Mouse (Mus musculus): Measurements from ENCODE around the gene Kirrel3. TPM values are rescaled to one million over a fixed set of nuclear protein-coding genes. Genes with fewer than 3 reads are reported as not detected.

Gene Kirrel3
- polyA plus RNA-seq, 1 experiment from 2014 or later: 44.4 TPM

GRCm38 (mm10) chr9:35051666-35052065, 566.0 kb downstream of the Kirrel3 start:
- no peaks in the 10 kb centered on the region for H3K36me3 ChIP-seq (ENCODE audit: control insufficient read depth, insufficient read depth, low read length)
- ATAC-seq (ENCODE audit: low read depth): no peak
- 96% methylated on average over 4 of the region's 4 CpGs for WGBS

DNA sequence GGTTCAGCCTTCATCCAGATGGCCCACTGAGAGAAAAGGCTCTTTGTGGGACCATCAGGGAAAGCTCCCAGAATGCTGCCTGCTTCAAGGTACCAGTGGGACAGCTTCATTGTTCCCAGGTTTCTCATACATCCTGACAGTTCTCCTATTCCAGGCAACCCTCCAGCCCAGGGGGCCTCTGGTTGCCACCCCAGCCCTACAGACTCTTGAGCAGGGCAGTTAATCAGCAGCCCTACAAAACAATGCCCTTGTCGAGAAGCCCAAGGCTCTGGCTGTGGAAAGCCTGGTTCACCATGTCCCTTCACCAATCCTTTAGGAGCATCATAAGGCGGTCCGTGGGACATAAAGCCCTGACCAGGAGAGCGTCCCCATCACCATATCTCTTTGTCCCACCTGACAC, 567.0 kb downstream of the Kirrel3 start:
- Histone ChIP-seq H3K4me3 (ENCODE audit: low read depth, low read length) (no peak overlapping the region), H3K9ac (replicated peaks; ENCODE audit: low read depth, low read length) (no peak overlapping the region), H3K36me3 (ENCODE audit: control insufficient read depth, insufficient read depth, low read length) (no peaks in the 10 kb centered on the region), H3K4me2 (ENCODE audit: low read depth, low read length) (no peak overlapping the region), H3K9me3 (ENCODE audit: control insufficient read depth, low read length) (no peaks in the 10 kb centered on the region), H3K4me1 (ENCODE audit: control insufficient read depth, insufficient read depth, low read length) (no peaks in the 10 kb centered on the region), H3K27me3 (ENCODE audit: control insufficient read depth, insufficient read depth, low read length) (no peaks in the 10 kb centered on the region), H3K27ac (ENCODE audit: low read depth, low read length) (no peak overlapping the region)
- ATAC-seq (ENCODE audit: low read depth): no peak
- WGBS: 94% methylated on average over 4 of the region's 4 CpGs

More at GRCm38 (mm10) chr9:35051666-35052065, 566.0 kb downstream of the Kirrel3 start:
- Histone ChIP-seq H3K27me3 (ENCODE audit: control insufficient read depth, insufficient read depth, low read length) (no peaks in the 10 kb centered on the region), H3K4me3 (ENCODE audit: low read depth, low read length) (no peak overlapping the region), H3K27ac (ENCODE audit: low read depth, low read length) (no peak overlapping the region), H3K4me2 (ENCODE audit: low read depth, low read length) (no peak overlapping the region), H3K4me1 (ENCODE audit: control insufficient read depth, insufficient read depth, low read length) (no peaks in the 10 kb centered on the region), H3K9me3 (ENCODE audit: control insufficient read depth, low read length) (no peaks in the 10 kb centered on the region), H3K9ac (replicated peaks; ENCODE audit: low read depth, low read length) (no peak overlapping the region)

DNA sequence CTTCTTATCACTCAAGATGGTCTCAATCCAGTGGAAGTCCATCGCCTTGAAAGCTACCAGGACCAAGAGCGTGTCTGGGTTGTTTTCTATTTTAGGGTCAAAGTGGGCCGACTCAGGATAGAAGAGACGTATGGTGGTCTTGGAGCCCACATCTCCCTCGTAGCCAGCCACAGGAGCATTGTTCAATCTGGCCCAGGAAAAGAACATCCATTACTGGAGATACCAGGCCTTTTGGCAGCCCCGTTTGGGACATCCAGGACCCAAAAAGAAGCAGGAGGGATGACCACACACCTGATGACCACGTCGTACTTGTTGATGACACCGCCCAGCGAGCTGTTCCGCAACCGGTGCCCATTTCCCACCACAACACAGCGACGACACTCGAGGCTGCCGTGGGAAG, 567.4 kb downstream of the Kirrel3 start:
- 95% methylated on average over 16 of the region's 16 CpGs for WGBS
- no peaks in the 10 kb centered on the region for H3K4me1 ChIP-seq (ENCODE audit: control insufficient read depth, insufficient read depth, low read length)
- H3K27me3 ChIP-seq (ENCODE audit: control insufficient read depth, insufficient read depth, low read length): no peaks in the 10 kb centered on the region
- no peak for ATAC-seq (ENCODE audit: low read depth)
- no peak overlapping the region for H3K4me3 ChIP-seq (ENCODE audit: low read depth, low read length)
- H3K36me3 ChIP-seq (ENCODE audit: control insufficient read depth, insufficient read depth, low read length): no peaks in the 10 kb centered on the region
- no peak overlapping the region for H3K4me2 ChIP-seq (ENCODE audit: low read depth, low read length)
- H3K27ac ChIP-seq (ENCODE audit: low read depth, low read length): no peak overlapping the region
- H3K9ac ChIP-seq (replicated peaks; ENCODE audit: low read depth, low read length): no peak overlapping the region
- H3K9me3 ChIP-seq (ENCODE audit: control insufficient read depth, low read length): no peaks in the 10 kb centered on the region

DNA sequence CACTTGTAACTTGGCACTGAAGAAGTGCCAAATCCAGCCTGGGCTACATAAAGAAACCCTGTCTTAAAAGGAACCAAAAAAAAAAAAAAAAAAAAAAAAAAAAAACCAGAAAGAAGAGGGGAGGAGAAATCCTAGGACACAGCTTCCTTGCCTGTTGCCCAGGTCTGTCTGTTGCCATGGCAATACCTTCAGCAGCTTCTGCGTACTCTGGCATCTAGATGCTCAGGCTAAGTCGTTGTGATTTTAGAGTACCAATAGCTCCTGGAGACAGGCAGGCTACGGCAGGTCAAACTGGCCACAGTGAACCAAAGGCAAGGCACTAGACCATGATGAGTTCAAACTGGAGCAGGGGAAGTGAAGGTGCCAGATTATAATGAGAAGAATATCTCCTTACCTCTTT, 568.0 kb downstream of the Kirrel3 start:
- no peaks in the 10 kb centered on the region for H3K4me1 ChIP-seq (ENCODE audit: control insufficient read depth, insufficient read depth, low read length)
- ATAC-seq (ENCODE audit: low read depth): no peak
- H3K9me3 ChIP-seq (ENCODE audit: control insufficient read depth, low read length): no peaks in the 10 kb centered on the region
- H3K4me3 ChIP-seq (ENCODE audit: low read depth, low read length): no peak overlapping the region
- H3K27me3 ChIP-seq (ENCODE audit: control insufficient read depth, insufficient read depth, low read length): no peaks in the 10 kb centered on the region
- no peak overlapping the region for H3K9ac ChIP-seq (replicated peaks; ENCODE audit: low read depth, low read length)
- H3K36me3 ChIP-seq (ENCODE audit: control insufficient read depth, insufficient read depth, low read length): no peaks in the 10 kb centered on the region
- H3K4me2 ChIP-seq (ENCODE audit: low read depth, low read length): no peak overlapping the region
- no peak overlapping the region for H3K27ac ChIP-seq (ENCODE audit: low read depth, low read length)
- 84% methylated on average over 3 of the region's 3 CpGs for WGBS

GRCm38 (mm10) chr9:35055528-35056330, 570.0 kb downstream of the Kirrel3 start:
- H3K9me3 ChIP-seq (ENCODE audit: control insufficient read depth, low read length): no peaks in the 10 kb centered on the region
- no peaks in the 10 kb centered on the region for H3K36me3 ChIP-seq (ENCODE audit: control insufficient read depth, insufficient read depth, low read length)
- no peak overlapping the region for H3K27ac ChIP-seq (ENCODE audit: low read depth, low read length)
- WGBS: 89% methylated on average over 11 of the region's 11 CpGs
- no peak overlapping the region for H3K9ac ChIP-seq (replicated peaks; ENCODE audit: low read depth, low read length)
- H3K4me2 ChIP-seq (ENCODE audit: low read depth, low read length): no peak overlapping the region
- no peaks in the 10 kb centered on the region for H3K4me1 ChIP-seq (ENCODE audit: control insufficient read depth, insufficient read depth, low read length)
- H3K27me3 ChIP-seq (ENCODE audit: control insufficient read depth, insufficient read depth, low read length): no peaks in the 10 kb centered on the region
- no peak overlapping the region for H3K4me3 ChIP-seq (ENCODE audit: low read depth, low read length)
- ATAC-seq (ENCODE audit: low read depth): no peak

- Histone ChIP-seq H3K36me3 (ENCODE audit: control insufficient read depth, insufficient read depth, low read length) (no peaks in the 10 kb centered on the region), H3K4me1 (ENCODE audit: control insufficient read depth, insufficient read depth, low read length) (no peaks in the 10 kb centered on the region), H3K27ac (ENCODE audit: low read depth, low read length) (no peak overlapping the region), H3K4me2 (ENCODE audit: low read depth, low read length) (no peak overlapping the region), H3K27me3 (ENCODE audit: control insufficient read depth, insufficient read depth, low read length) (no peaks in the 10 kb centered on the region), H3K9me3 (ENCODE audit: control insufficient read depth, low read length) (no peaks in the 10 kb centered on the region), H3K9ac (replicated peaks; ENCODE audit: low read depth, low read length) (no peak overlapping the region), H3K4me3 (ENCODE audit: low read depth, low read length) (no peak overlapping the region)
- WGBS: 90% methylated on average over 3 of the region's 3 CpGs
- no peak for ATAC-seq (ENCODE audit: low read depth)
These were observed 570.9 kb downstream of the Kirrel3 start for GRCm38 (mm10) chr9:35056611-35057010.

GRCm38 (mm10) chr9:35057631-35058030, 571.9 kb downstream of the Kirrel3 start:
- no peak overlapping the region for H3K27ac ChIP-seq (ENCODE audit: low read depth, low read length)
- no peaks in the 10 kb centered on the region for H3K36me3 ChIP-seq (ENCODE audit: control insufficient read depth, insufficient read depth, low read length)
- no peak overlapping the region for H3K4me3 ChIP-seq (ENCODE audit: low read depth, low read length)
- 95% methylated on average over 6 of the region's 6 CpGs for WGBS
- H3K27me3 ChIP-seq (ENCODE audit: control insufficient read depth, insufficient read depth, low read length): no peaks in the 10 kb centered on the region
- no peak for ATAC-seq (ENCODE audit: low read depth)
- no peak overlapping the region for H3K9ac ChIP-seq (replicated peaks; ENCODE audit: low read depth, low read length)
- H3K9me3 ChIP-seq (ENCODE audit: control insufficient read depth, low read length): no peaks in the 10 kb centered on the region
- H3K4me1 ChIP-seq (ENCODE audit: control insufficient read depth, insufficient read depth, low read length): no peaks in the 10 kb centered on the region
- H3K4me2 ChIP-seq (ENCODE audit: low read depth, low read length): no peak overlapping the region

GRCm38 (mm10) chr9:35058186-35058585, 572.5 kb downstream of the Kirrel3 start:
- 84% methylated on average over 4 of the region's 4 CpGs for WGBS
- Histone ChIP-seq H3K36me3 (ENCODE audit: control insufficient read depth, insufficient read depth, low read length) (no peaks in the 10 kb centered on the region), H3K4me2 (ENCODE audit: low read depth, low read length) (no peak overlapping the region), H3K9ac (replicated peaks; ENCODE audit: low read depth, low read length) (no peak overlapping the region), H3K4me3 (ENCODE audit: low read depth, low read length) (no peak overlapping the region), H3K9me3 (ENCODE audit: control insufficient read depth, low read length) (no peaks in the 10 kb centered on the region), H3K27ac (ENCODE audit: low read depth, low read length) (no peak overlapping the region), H3K27me3 (ENCODE audit: control insufficient read depth, insufficient read depth, low read length) (no peaks in the 10 kb centered on the region), H3K4me1 (ENCODE audit: control insufficient read depth, insufficient read depth, low read length) (no peaks in the 10 kb centered on the region)
- no peak for ATAC-seq (ENCODE audit: low read depth)

DNA sequence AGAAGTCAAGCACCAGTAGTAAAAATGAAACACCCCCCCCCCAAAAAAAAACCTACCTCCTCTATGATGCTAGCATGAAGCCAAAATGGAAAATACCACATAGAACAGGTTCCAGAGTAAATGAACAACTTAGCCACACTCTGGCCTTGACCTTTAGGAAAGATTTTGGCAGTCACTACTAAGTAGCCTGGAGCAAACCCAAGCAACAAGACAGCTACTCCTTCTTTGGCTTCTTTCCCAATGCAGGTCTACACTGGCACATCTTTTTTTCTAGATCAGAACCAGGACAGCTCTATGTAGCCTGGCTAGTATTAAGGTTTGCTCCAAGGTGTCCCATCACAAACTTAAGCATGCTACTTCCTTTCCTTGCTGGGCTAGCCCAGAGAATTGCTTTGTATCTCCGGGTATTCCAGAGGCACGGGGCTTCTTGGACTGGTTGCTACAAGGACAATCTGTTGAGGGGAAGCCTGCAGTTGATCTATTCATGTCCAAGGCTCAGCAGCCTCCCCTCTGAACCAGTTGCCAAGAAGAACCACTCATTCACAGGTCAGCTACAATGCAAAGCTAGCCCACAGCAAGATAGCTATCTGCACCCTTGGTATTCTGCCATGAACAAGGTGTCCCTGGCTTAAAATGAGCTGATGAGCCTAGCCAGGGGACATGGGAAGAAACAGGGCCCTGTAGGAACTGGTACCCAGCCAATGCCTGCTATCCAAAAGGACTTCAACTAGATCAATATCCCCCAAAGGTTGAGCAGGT, 573.1 kb downstream of the Kirrel3 start:
- Histone ChIP-seq H3K9me3 (ENCODE audit: control insufficient read depth, low read length) (no peaks in the 10 kb centered on the region), H3K9ac (replicated peaks; ENCODE audit: low read depth, low read length) (no peak overlapping the region), H3K36me3 (ENCODE audit: control insufficient read depth, insufficient read depth, low read length) (no peaks in the 10 kb centered on the region), H3K27me3 (ENCODE audit: control insufficient read depth, insufficient read depth, low read length) (no peaks in the 10 kb centered on the region), H3K27ac (ENCODE audit: low read depth, low read length) (no peak overlapping the region), H3K4me2 (ENCODE audit: low read depth, low read length) (no peak overlapping the region), H3K4me1 (ENCODE audit: control insufficient read depth, insufficient read depth, low read length) (no peaks in the 10 kb centered on the region), H3K4me3 (ENCODE audit: low read depth, low read length) (no peak overlapping the region)
- ATAC-seq (ENCODE audit: low read depth): no peak
- WGBS: 92% methylated on average over 2 of the region's 2 CpGs

All from neural tube, embryonic 14.5 days (tissue).